Mouse (Mus musculus): ENCODE data around the gene Grik4. TPM values are rescaled to one million over a fixed set of nuclear protein-coding genes. Genes with fewer than 3 reads are reported as not detected.
A peak's percentile ranks its signal among the peaks of the same experiment; 100 is the strongest.

Gene Grik4
- total and polyA plus RNA-seq, 3 experiments, result not detected

DNA sequence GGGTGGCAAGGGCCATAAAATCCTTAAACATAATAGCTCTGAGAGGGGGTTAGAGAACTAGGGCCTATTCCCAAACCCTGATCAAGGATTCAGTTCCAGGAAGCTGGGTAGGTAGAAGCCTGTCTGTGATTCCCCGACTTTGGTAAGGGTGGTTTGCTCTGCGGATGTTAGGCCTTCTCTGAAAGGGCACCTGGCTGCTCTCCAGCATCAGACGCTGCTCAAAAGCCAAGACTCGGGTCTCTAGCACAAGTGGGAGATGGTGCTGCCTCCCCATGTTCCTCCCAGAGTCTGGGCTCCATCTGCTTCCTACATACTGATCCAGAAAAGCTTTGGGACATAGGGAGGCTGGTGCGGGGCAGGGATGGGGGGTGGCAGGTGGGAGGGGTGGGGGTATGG, 270.3 kb downstream of the Grik4 start:
- H3K27me3 ChIP-seq (replicated peaks), result peaks cover 90% of the 10 kb centered on the region
- H3K9ac ChIP-seq (ENCODE audit: insufficient read depth, low read depth), result no peak overlapping the region
- dilution Hi-C loops (cut with MboI; ENCODE audit: extremely low pct_ligation_motif_present, extremely low pct_unique_long_range_greater_than_20kb, low sequenced_read_pairs) (no loop called here), in situ Hi-C loops (cut with MboI; ENCODE audit: low pct_ligation_motif_present, low pct_unique_long_range_greater_than_20kb, low sequenced_read_pairs) (no loop called here)
- TF ChIP-seq ELF1 (IDR thresholded peaks at IDR 0.05; ENCODE audit: low read depth, low read length) (no peak), MAFK (IDR thresholded peaks at IDR 0.05; ENCODE audit: insufficient replicate concordance, low read length) (no peak), ZKSCAN1 (IDR thresholded peaks at IDR 0.05; ENCODE audit: borderline replicate concordance, low read depth, low read length) (no peak), EP300 (IDR thresholded peaks at IDR 0.05; ENCODE audit: low read length) (no peak), HCFC1 (IDR thresholded peaks at IDR 0.05; ENCODE audit: low read depth, low read length) (no peak), JUND (conservative IDR thresholded peaks at IDR 0.05; ENCODE audit: low read depth, low read length) (no peak), GABPA (IDR thresholded peaks at IDR 0.05; ENCODE audit: insufficient replicate concordance, low read depth, low read length) (no peak), NRF1 (IDR thresholded peaks at IDR 0.05; ENCODE audit: low read depth, low read length) (no peak), CTCF (conservative IDR thresholded peaks at IDR 0.05 in 1 of 2, IDR thresholded peaks at IDR 0.05 in 1 of 2; ENCODE audit: low read depth in 2 of 2, low read length in 2 of 2) (no peak)
- H3K36me3 ChIP-seq (replicated peaks in 1 of 2; ENCODE audit: control insufficient read depth in 1 of 2, insufficient read depth in 1 of 2, low read length in 1 of 2), result no peaks in the 10 kb centered on the region
- no peaks in the 10 kb centered on the region for H3K4me1 ChIP-seq (ENCODE audit: control insufficient read depth in 1 of 2, insufficient read depth in 2 of 2)
- no peak overlapping the region for H3K4me2 ChIP-seq (ENCODE audit: insufficient read depth, low read depth, poor library complexity, severe bottlenecking)
- H3K9me3 ChIP-seq (replicated peaks; ENCODE audit: low read length), result no peaks in the 10 kb centered on the region
- no peaks in the 10 kb centered on the region for H3K79me2 ChIP-seq (replicated peaks; ENCODE audit: control insufficient read depth, extremely low read depth, insufficient read depth, poor library complexity, severe bottlenecking)
- DNase-seq (ENCODE audit: extremely low read depth), result no peak
- no peak overlapping the region for H3K4me3 ChIP-seq (replicated peaks in 1 of 3; ENCODE audit: low read depth in 2 of 3, low read length in 2 of 3, poor library complexity in 1 of 3)
- no peak overlapping the region for H3K27ac ChIP-seq (ENCODE audit: insufficient read depth, low read depth)

DNA sequence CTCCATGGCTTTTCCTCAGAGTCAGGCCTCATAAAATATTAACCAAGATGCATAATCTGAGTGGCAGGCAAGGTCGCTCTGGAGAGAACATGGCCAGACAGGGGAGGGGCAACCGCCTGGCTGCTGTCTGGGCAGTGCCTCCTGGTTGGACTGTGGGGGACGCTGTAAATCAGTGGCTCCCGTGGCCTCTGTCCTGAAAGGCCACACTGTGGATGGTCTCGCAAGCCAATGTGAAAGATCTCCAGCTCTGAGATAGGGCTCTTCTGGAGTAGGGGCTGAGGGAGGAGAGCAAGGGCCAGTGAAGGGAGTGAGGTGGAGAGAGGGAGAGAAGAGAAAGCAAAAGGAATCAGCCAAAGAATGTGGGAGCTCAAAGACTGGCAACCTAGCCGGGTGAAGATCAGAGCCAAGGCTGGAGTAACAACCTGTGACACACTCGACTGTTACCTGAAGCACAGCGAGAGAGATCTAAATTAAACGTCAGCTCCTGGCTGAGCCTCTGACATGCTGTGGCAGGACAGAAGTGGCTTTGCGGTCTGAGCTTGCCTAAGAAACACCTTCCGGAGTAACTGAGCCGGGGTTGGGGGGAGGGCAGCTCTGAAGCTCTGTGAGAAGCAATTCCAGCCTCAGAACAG, 270.8 kb downstream of the Grik4 start:
- H3K79me2 ChIP-seq (replicated peaks; ENCODE audit: control insufficient read depth, extremely low read depth, insufficient read depth, poor library complexity, severe bottlenecking), result no peaks in the 10 kb centered on the region
- H3K27ac ChIP-seq (ENCODE audit: insufficient read depth, low read depth), result no peak overlapping the region
- in situ Hi-C loops (cut with MboI; ENCODE audit: low pct_ligation_motif_present, low pct_unique_long_range_greater_than_20kb, low sequenced_read_pairs) (no loop called here), dilution Hi-C loops (cut with MboI; ENCODE audit: extremely low pct_ligation_motif_present, extremely low pct_unique_long_range_greater_than_20kb, low sequenced_read_pairs) (no loop called here)
- peak; percentile 6 for DNase-seq (ENCODE audit: extremely low read depth)
- no peak overlapping the region for H3K9ac ChIP-seq (ENCODE audit: insufficient read depth, low read depth)
- no peak overlapping the region for H3K4me2 ChIP-seq (ENCODE audit: insufficient read depth, low read depth, poor library complexity, severe bottlenecking)
- H3K36me3 ChIP-seq (replicated peaks in 1 of 2; ENCODE audit: control insufficient read depth in 1 of 2, insufficient read depth in 1 of 2, low read length in 1 of 2), result no peaks in the 10 kb centered on the region
- H3K4me3 ChIP-seq (replicated peaks in 1 of 3; ENCODE audit: low read depth in 2 of 3, low read length in 2 of 3, poor library complexity in 1 of 3), result no peak overlapping the region
- H3K4me1 ChIP-seq (ENCODE audit: control insufficient read depth in 1 of 2, insufficient read depth in 2 of 2), result no peaks in the 10 kb centered on the region
- H3K9me3 ChIP-seq (replicated peaks; ENCODE audit: low read length), result no peaks in the 10 kb centered on the region
- TF ChIP-seq ETS1 (conservative IDR thresholded peaks at IDR 0.05; ENCODE audit: low read depth, low read length), result no peak
- no peak for TF ChIP-seq ZMIZ1 (IDR thresholded peaks at IDR 0.05; ENCODE audit: low read depth, low read length)
- no peak for TF ChIP-seq TBP (conservative IDR thresholded peaks at IDR 0.05; ENCODE audit: low read depth, low read length)
- TF ChIP-seq USF2 (conservative IDR thresholded peaks at IDR 0.05; ENCODE audit: low read depth, low read length), result no peak
- no peak for TF ChIP-seq BHLHE40 (IDR thresholded peaks at IDR 0.05; ENCODE audit: low read depth, low read length)
- no peak for TF ChIP-seq MAZ (IDR thresholded peaks at IDR 0.05; ENCODE audit: low read depth, low read length)
- TF ChIP-seq PAX5 (IDR thresholded peaks at IDR 0.05; ENCODE audit: low read length), result no peak
- peaks cover 90% of the 10 kb centered on the region for H3K27me3 ChIP-seq (replicated peaks)

Data from CH12.LX (cell line).